Mouse (Mus musculus) G1E (cell line): ENCODE measurements around the gene Myo10. TPM values are rescaled to one million over a fixed set of nuclear protein-coding genes. Genes with fewer than 3 reads are reported as not detected.

ENCODE experiments used
- ATAC-seq: 2 replicates; pipeline ENCODE4 v1.8.0; 2016; ENCODE audit warnings: mild to moderate bottlenecking; ENCODE audit not compliant: insufficient number of reproducible peaks, poor library complexity, low FRiP score, severe bottlenecking; ENCODE audit errors: extremely low read depth
- DNase-seq: peaks from one replicate; pipeline ENCODE4 v3.0.0; 2012; ENCODE audit warnings: low spot score
- H3K27me3 ChIP-seq: 2 replicates; pipeline ENCODE4 v1.6.1; 2012; ENCODE audit warnings: mild to moderate bottlenecking, low read length, inconsistent platforms; ENCODE audit not compliant: insufficient read depth
- H3K36me3 ChIP-seq: replicated peaks from 2 replicates; pipeline ENCODE3; 2012; ENCODE audit warnings: mild to moderate bottlenecking, inconsistent platforms
- H3K4me1 ChIP-seq: 2 replicates; pipeline ENCODE4 v1.6.1; 2012; ENCODE audit warnings: low read depth, low read length, inconsistent platforms, mixed read lengths; ENCODE audit not compliant: insufficient read depth
- H3K4me3 ChIP-seq: 2 replicates; pipeline ENCODE4 v1.5.1; 2012; ENCODE audit warnings: low read depth, mild to moderate bottlenecking, inconsistent platforms, low read length, moderate library complexity, mixed read lengths
- H3K9me3 ChIP-seq: replicated peaks from 2 replicates; pipeline ENCODE4 v1.6.1; 2012; ENCODE audit warnings: inconsistent platforms
- CTCF ChIP-seq: IDR thresholded peaks from 2 replicates; pipeline ENCODE4 v1.5.1; 2012; ENCODE audit warnings: low read depth, low read length, inconsistent platforms, mixed read lengths
- GATA1 ChIP-seq: IDR thresholded peaks from 2 replicates; pipeline ENCODE4 v1.6.1; 2012; ENCODE audit warnings: borderline replicate concordance, low read length, inconsistent platforms, mixed read lengths
- GATA2 ChIP-seq: IDR thresholded peaks from 2 replicates; pipeline ENCODE4 v1.6.1; 2012; ENCODE audit warnings: low read depth, low read length, inconsistent platforms, borderline replicate concordance
- POLR2AphosphoS5 ChIP-seq: IDR thresholded peaks from 2 replicates; pipeline ENCODE4 v1.6.1; 2012; ENCODE audit warnings: low read depth, low read length, inconsistent platforms; ENCODE audit not compliant: insufficient replicate concordance
- TAL1 ChIP-seq: conservative IDR thresholded peaks from 2 replicates; pipeline ENCODE4 v1.6.1; 2012; ENCODE audit warnings: low read depth, low read length, inconsistent platforms, mixed read lengths
- polyA plus RNA-seq: library from polyadenylated mRNA; stranded (reverse); fragments of >175 nt; gene quantifications from 2 replicates; pipeline ENCODE4 v1.2.3, GENCODE M21; 2012
- total RNA-seq, 2 experiments: library from RNA; stranded (forward) in 1 of 2; stranded (reverse) in 1 of 2; fragments of 200-1000 nt in 1 of 2; fragments of >200 nt in 1 of 2; fragmentation: Nextera tagmentation in 1 of 2; gene quantifications; 2 replicates each; pipeline ENCODE4 v1.2.3; 2014 to 2017

The Myo10 gene
- total and polyA plus RNA-seq, 3 experiments, result 0.11 to 1.7 TPM; not detected in 1

DNA sequence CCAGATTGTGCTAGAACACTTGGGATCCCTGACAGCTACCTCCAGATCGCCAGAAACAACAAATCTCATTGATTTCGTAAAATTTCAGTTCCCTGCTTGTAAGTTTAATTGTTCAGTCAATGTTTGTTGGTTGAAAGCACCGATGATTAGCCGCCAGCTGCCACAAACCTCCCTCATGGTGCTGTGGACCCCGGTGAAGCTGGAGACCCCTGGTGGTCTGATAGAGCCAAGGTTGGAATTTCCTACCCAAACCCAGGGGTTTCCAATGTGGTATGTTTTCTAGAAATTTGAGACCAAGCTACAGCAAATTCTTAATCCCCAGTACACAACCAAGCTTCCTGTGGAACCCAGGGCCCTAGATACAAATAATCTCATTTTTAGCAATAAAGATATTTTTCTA is 179.4 kb downstream of the Myo10 start:
- no peak for DNase-seq
- Histone ChIP-seq H3K36me3 (no peaks in the 10 kb centered on the region), H3K27me3 (no peaks in the 10 kb centered on the region), H3K4me3 (no peak overlapping the region), H3K9me3 (peaks cover 48% of the 10 kb centered on the region), H3K4me1 (no peaks in the 10 kb centered on the region)
- ATAC-seq, result no peak
- TF ChIP-seq CTCF (no peak), TAL1 (no peak), GATA1 (no peak), POLR2AphosphoS5 (no peak), GATA2 (no peak)

DNA sequence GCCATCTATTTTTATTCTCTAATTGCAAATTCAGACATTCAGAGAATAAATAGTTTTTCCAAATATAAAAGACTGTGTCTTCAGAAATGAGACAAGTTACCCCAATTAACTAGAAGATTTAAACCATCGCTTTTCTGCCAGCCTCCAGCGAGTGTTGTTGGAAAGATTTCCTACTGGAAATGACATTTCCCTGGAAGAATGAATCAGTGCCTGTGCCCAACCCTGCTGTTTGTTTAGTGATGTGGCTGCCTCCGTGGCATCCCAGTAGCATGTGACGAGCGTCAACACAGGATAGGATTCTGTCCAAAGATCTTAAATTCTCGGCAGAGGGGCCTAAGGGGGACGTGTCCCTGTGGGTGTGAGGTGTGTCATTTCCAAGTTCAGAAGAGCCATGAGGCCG is 179.9 kb downstream of the Myo10 start:
- ATAC-seq, result no peak
- no peaks in the 10 kb centered on the region for H3K27me3 ChIP-seq
- H3K4me3 ChIP-seq, result no peak overlapping the region
- no peak for DNase-seq
- TF ChIP-seq CTCF (no peak), GATA2 (no peak), TAL1 (no peak), POLR2AphosphoS5 (no peak), GATA1 (no peak)
- peaks cover 51% of the 10 kb centered on the region for H3K9me3 ChIP-seq
- H3K4me1 ChIP-seq, result no peaks in the 10 kb centered on the region
- H3K36me3 ChIP-seq, result no peaks in the 10 kb centered on the region

DNA sequence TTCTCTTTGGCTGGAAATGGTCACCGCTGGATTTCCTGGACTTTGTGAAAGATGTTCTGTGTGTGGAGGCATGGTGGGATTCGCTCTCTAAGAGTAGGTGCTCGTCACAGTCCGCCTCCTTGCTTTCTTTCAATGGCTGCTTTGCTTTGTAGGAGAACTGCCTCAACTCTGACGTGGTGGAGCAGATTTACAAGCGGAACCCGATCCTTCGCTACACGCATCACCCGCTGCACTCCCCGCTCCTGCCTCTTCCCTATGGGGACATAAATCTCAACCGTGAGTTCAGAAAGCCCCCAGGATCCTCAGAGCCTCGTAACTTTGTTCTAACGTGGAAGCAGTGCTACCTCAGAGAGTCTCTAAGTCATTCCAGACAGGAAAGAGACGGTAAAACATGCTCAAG is 180.8 kb downstream of the Myo10 start:
- DNase-seq (no peak), ATAC-seq (no peak)
- no peaks in the 10 kb centered on the region for H3K4me1 ChIP-seq
- no peak for TF ChIP-seq TAL1
- no peak for TF ChIP-seq GATA2
- TF ChIP-seq POLR2AphosphoS5, result no peak
- TF ChIP-seq CTCF, result no peak
- TF ChIP-seq GATA1, result no peak
- peaks cover 60% of the 10 kb centered on the region for H3K9me3 ChIP-seq
- no peaks in the 10 kb centered on the region for H3K36me3 ChIP-seq
- no peak overlapping the region for H3K4me3 ChIP-seq
- no peaks in the 10 kb centered on the region for H3K27me3 ChIP-seq

DNA sequence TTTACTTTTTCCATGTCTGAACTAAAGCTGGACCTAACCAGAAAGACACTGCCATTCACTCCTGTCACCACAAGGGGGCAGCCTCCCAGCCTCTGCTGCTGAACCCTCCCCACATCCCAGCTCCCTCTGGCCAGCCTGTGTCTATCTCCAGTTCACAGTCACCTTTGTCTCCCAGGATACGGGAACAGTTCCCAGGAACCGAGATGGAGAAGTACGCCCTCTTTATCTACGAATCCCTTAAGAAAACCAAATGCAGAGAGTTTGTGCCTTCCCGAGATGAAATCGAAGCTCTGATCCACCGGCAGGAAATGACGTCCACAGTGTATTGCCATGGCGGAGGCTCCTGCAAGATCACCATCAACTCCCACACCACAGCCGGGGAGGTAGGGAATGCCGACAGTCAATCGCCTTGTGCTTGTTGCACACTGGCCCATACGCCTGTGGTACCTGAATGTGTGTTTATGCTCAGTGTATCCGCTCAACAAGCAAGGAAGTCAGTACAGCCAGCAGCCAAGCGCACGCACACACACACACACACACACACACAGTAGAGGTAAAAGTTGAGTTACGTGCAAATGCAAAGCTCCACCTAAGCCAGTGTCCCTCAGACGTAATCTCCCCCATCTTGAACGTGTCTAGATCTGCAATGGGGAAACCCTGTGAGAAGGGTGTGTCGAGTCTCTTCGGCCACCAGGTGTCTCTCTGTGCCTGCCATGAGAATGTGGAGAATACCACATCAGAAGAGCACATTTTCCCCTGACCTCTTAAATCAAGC is 183.2 kb downstream of the Myo10 start:
- Histone ChIP-seq H3K36me3 (no peaks in the 10 kb centered on the region), H3K4me1 (no peaks in the 10 kb centered on the region), H3K9me3 (peaks cover 71% of the 10 kb centered on the region), H3K27me3 (no peaks in the 10 kb centered on the region), H3K4me3 (no peak overlapping the region)
- TF ChIP-seq CTCF (no peak), GATA1 (no peak), POLR2AphosphoS5 (no peak), GATA2 (no peak)
- ATAC-seq (no peak), DNase-seq (no peak)

DNA sequence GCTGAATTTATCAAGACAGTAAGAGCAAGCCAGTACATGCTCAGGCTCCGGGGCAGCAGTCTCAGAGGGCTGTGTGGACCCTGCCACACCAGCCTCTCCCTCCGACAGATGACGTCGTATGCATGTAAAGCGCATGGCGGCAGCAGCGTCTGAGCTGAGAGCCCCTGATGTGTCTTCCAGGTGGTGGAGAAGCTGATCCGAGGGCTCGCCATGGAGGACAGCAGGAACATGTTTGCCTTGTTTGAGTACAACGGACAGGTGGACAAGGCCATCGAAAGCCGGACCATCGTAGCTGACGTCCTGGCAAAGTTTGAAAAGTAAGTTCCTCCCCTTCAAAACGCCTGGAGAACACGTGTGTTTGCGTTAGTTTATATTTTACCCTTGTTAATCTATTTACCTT is 184.0 kb downstream of the Myo10 start:
- DNase-seq, result no peak
- H3K36me3 ChIP-seq, result no peaks in the 10 kb centered on the region
- peaks cover 71% of the 10 kb centered on the region for H3K9me3 ChIP-seq
- no peaks in the 10 kb centered on the region for H3K4me1 ChIP-seq
- no peak overlapping the region for H3K4me3 ChIP-seq
- TF ChIP-seq GATA2 (no peak), TAL1 (no peak), POLR2AphosphoS5 (no peak), CTCF (no peak), GATA1 (no peak)
- no peak for ATAC-seq
- H3K27me3 ChIP-seq, result no peaks in the 10 kb centered on the region

DNA sequence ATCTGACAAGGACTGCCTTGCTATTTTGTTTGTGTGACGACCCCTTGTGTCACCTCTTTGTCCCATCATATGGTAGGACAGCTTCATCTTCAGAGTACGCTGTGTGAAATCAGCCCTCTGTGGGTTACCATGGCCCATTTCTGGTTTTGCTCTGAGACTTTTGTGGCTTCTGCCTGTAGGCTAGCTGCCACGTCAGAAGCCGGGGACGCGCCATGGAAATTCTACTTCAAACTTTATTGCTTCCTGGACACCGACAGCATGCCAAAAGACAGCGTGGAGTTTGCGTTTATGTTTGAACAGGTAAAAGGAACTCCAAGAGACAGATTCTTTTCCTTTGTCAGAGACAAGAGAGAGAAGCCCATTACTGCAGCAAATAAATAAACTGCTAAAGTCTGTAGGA is 184.6 kb downstream of the Myo10 start:
- ATAC-seq (no peak), DNase-seq (no peak)
- H3K4me1 ChIP-seq, result no peaks in the 10 kb centered on the region
- no peaks in the 10 kb centered on the region for H3K27me3 ChIP-seq
- H3K9me3 ChIP-seq, result peaks cover 76% of the 10 kb centered on the region
- H3K36me3 ChIP-seq, result no peaks in the 10 kb centered on the region
- TF ChIP-seq TAL1 (no peak), CTCF (no peak), GATA1 (no peak), POLR2AphosphoS5 (no peak)
- H3K4me3 ChIP-seq, result no peak overlapping the region
